Mouse (Mus musculus) mouse trophoblast stem cell (cell line): ENCODE measurements at regions not wholly inside any gene's neighbourhood (a gene's known extent, or its start where the extent isn't known, plus 50 kb on each side); places are given as distances from the start of the nearest gene placed in this dataset.

Experiments used
- in situ Hi-C, 2 experiments: fragments of 300-500 bp; cut with MseI, MboI; formaldehyde crosslinking; loops; 2 replicates in 1 of 2; 3 replicates in 1 of 2; pipeline ENCODE4 v1.15.1; 2025

- in situ Hi-C loops = loop anchor here in 1 of 2 experiments (10.0 kb wide), 1 partner anchor 214 kb away; no protein-coding TSS in a partner anchor
Measured at GRCm38 (mm10) chr2:94248948-94249347, 91.2 kb upstream of the Hsd17b12 start.

GRCm38 (mm10) chr2:94246851-94247471 is 89.2 kb upstream of the Hsd17b12 start:
- in situ Hi-C loops = loop anchor here in 1 of 2 experiments (10.0 kb wide), 1 partner anchor 212 kb away; no protein-coding TSS in a partner anchor

GRCm38 (mm10) chr2:94246180-94246611 is 88.4 kb upstream of the Hsd17b12 start:
- in situ Hi-C loops = loop anchor here in 1 of 2 experiments (10.0 kb wide), 1 partner anchor 211 kb away; no protein-coding TSS in a partner anchor

- in situ Hi-C loops = loop anchor here in 1 of 2 experiments (10.0 kb wide), 1 partner anchor 211 kb away; no protein-coding TSS in a partner anchor
Measured at GRCm38 (mm10) chr2:94245305-94245959, 87.7 kb upstream of the Hsd17b12 start.

- in situ Hi-C loops = loop anchor here in 1 of 2 experiments (10.0 kb wide), 1 partner anchor 209 kb away; no protein-coding TSS in a partner anchor
Measured at GRCm38 (mm10) chr2:94244140-94244539, 86.4 kb upstream of the Hsd17b12 start.

- in situ Hi-C loops = loop anchor here in 1 of 2 experiments (10.0 kb wide), 1 partner anchor 208 kb away; no protein-coding TSS in a partner anchor
Measured at GRCm38 (mm10) chr2:94243053-94243916, 85.5 kb upstream of the Hsd17b12 start.

- in situ Hi-C loops = loop anchor here in 1 of 2 experiments (10.0 kb wide), 1 partner anchor 208 kb away; no protein-coding TSS in a partner anchor
Measured at GRCm38 (mm10) chr2:94242406-94243052, 84.8 kb upstream of the Hsd17b12 start.

- in situ Hi-C loops = loop anchor here in 1 of 2 experiments (10.0 kb wide), 1 partner anchor 207 kb away; no protein-coding TSS in a partner anchor
Measured at GRCm38 (mm10) chr2:94242051-94242397, 84.3 kb upstream of the Hsd17b12 start.

- in situ Hi-C loops = loop anchor here in 1 of 2 experiments (10.0 kb wide), 1 partner anchor 207 kb away; no protein-coding TSS in a partner anchor
Measured at GRCm38 (mm10) chr2:94241301-94242050, 83.7 kb upstream of the Hsd17b12 start.

GRCm38 (mm10) chr2:94240411-94240810 is 82.6 kb upstream of the Hsd17b12 start:
- in situ Hi-C loops = loop anchor here in 1 of 2 experiments (10.0 kb wide), 1 partner anchor 206 kb away; no protein-coding TSS in a partner anchor

- in situ Hi-C loops = no loop called here
Measured at GRCm38 (mm10) chr2:94239573-94239972, 81.8 kb upstream of the Hsd17b12 start.

GRCm38 (mm10) chr2:94236479-94236878 is 78.7 kb upstream of the Hsd17b12 start:
- in situ Hi-C loops = no loop called here

GRCm38 (mm10) chr2:94233597-94233996 is 75.8 kb upstream of the Hsd17b12 start:
- in situ Hi-C loops = no loop called here

GRCm38 (mm10) chr2:94219421-94219820 is 61.7 kb upstream of the Hsd17b12 start:
- in situ Hi-C loops = no loop called here

- in situ Hi-C loops = no loop called here
Measured at GRCm38 (mm10) chr2:94217481-94217880, 59.7 kb upstream of the Hsd17b12 start.

GRCm38 (mm10) chr2:94215455-94215854 is 57.7 kb upstream of the Hsd17b12 start:
- in situ Hi-C loops = no loop called here
